Mouse (Mus musculus) intestine, embryonic 14.5 days (tissue): ENCODE data around the gene Prrx1. TPM values are rescaled to one million over a fixed set of nuclear protein-coding genes. Genes with fewer than 3 reads are reported as not detected.

Source experiments
- ATAC-seq: fragments of 200-750 bp; cut with Nextera tagmentation; replicated peaks from 2 replicates; pipeline ENCODE4 v1.8.0; 2017; ENCODE audit warnings: low read depth, moderate number of reproducible peaks, moderate TSS enrichment, moderate library complexity; ENCODE audit not compliant: low FRiP score, low TSS enrichment
- DNase-seq: peaks from one replicate; pipeline ENCODE4 v3.0.0-alpha.2; 2018; ENCODE audit warnings: low spot score
- H3K27ac ChIP-seq: fragments of 300-500 bp; sonication (generic); 2 replicates; pipeline ENCODE4 v1.5.1; 2014; ENCODE audit warnings: low read depth, mild to moderate bottlenecking, control low read depth
- H3K27me3 ChIP-seq: fragments of 300-500 bp; sonication (generic); replicated peaks from 2 replicates; pipeline ENCODE4 v1.6.1; 2014; ENCODE audit warnings: low read length, control low read depth; ENCODE audit not compliant: control insufficient read depth, insufficient read depth
- H3K36me3 ChIP-seq: fragments of 300-500 bp; sonication (generic); 2 replicates; pipeline ENCODE4 v1.6.1; 2014; ENCODE audit warnings: low read length, control low read depth; ENCODE audit not compliant: control insufficient read depth, insufficient read depth
- H3K4me1 ChIP-seq: fragments of 300-500 bp; sonication (generic); replicated peaks from 2 replicates; pipeline ENCODE4 v1.6.1; 2014; ENCODE audit warnings: low read length, control low read depth, mixed read lengths; ENCODE audit not compliant: control insufficient read depth, insufficient read depth
- H3K4me2 ChIP-seq: fragments of 300-500 bp; sonication (generic); 2 replicates; pipeline ENCODE4 v1.6.1; 2014; ENCODE audit warnings: low read length
- H3K4me3 ChIP-seq: fragments of 300-500 bp; sonication (generic); 2 replicates; pipeline ENCODE4 v1.5.1; 2014; ENCODE audit warnings: low read depth, low read length, control low read depth, mixed read lengths
- H3K9ac ChIP-seq: fragments of 300-500 bp; sonication (generic); 2 replicates; pipeline ENCODE4 v1.6.1; 2014; ENCODE audit warnings: mild to moderate bottlenecking, low read length
- H3K9me3 ChIP-seq: fragments of 300-500 bp; sonication (generic); 2 replicates; pipeline ENCODE4 v1.6.1; 2016; ENCODE audit warnings: low read length, control low read depth; ENCODE audit not compliant: control insufficient read depth
- WGBS: fragments of 180-500 bp; shearing (Covaris S2); extraction: QIAGEN DNeasy Blood & Tissue Kit; methylation state at CpG from one replicate; pipeline ENCODE4 v1.1.7; 2014; 5-methylcytosine and 5-hydroxymethylcytosine counted together
- polyA plus RNA-seq: library from polyadenylated mRNA; unstranded; fragments of >200 nt; fragmentation: Nextera tagmentation; extraction: Ambion mirVana; gene quantifications from 2 replicates; pipeline ENCODE4 v1.2.1, GENCODE M21; 2014

Prrx1 gene
- polyA plus RNA-seq = 1.2 and 2.2 TPM in 2 replicates

DNA sequence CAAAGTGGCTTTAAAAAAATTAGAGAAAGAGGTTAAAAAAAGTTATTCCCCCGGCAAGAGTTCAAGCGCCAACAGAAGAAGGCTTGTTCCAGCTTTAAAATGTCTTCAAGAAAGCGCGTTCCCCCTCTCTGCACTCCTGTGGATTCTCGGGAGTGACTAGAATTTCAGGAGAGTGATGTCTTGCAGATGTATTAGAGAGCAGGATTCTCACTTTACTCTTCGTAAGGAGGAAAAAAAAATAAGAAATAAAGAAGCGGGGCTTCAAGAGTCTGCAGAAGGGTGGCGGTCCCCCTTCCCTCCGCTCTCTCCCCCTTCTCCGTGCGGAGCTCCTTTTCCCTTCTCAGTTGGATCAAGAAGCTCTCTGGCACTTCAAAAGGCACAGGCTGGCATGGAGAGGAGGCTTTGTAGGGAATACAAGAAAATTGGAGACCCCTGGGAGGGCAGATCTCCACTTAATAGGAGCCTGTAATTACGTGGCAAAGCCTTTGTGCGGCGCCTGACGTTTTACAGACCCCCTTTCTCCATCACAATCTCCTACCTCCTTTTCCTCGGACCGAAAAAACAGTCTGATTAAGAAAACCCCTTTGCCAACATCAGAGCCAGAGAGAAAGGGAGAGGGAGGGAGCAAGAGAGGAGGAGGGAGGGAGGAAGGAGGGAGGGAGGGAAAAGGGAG lies at the start of gene Prrx1:
Prrx1 (minus strand) TSS at position 610 of the 673 bp plus-strand sequence.
- Histone ChIP-seq H3K9me3 (no peaks in the 10 kb centered on the region), H3K4me2 (peak within 1 kb of the TSS; percentile 63), H3K27ac (no peak within 1 kb of the TSS), H3K4me3 (peak within 1 kb of the TSS; percentile 32), H3K27me3 (peaks cover 81% of the 10 kb centered on the region), H3K9ac (peak within 1 kb of the TSS; percentile 31; the same call in 1 of the 2 replicates), H3K36me3 (no peaks in the 10 kb centered on the region), H3K4me1 (peaks cover 17% of the 10 kb centered on the region)
- peak; percentile 61 for DNase-seq
- WGBS = under 1% methylated on average over 17 of the region's 17 CpGs
- no peak for ATAC-seq

DNA sequence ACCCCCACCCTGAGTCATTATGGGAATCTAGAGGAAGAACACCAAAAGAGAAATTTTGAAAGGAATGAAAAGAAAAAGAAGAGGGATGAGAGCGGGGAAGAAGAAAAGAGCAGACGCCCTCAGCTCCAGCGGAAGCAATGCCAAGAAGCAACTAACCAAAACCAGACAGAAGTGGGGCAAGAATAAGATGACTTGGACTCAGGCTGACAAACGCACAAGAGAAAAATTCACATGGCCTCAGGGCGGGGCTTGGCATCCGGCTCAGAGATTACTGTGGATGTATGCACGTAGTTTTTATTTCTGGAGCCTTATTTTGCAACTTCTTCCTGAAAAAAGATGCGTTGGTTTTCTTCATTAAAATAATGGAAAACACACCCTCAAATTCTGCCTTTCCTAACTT lies 48.7 kb upstream of the Prrx1 start:
- no peaks in the 10 kb centered on the region for H3K36me3 ChIP-seq
- no peaks in the 10 kb centered on the region for H3K27me3 ChIP-seq
- no peak overlapping the region for H3K4me2 ChIP-seq
- WGBS = 77% methylated on average over 8 of the region's 8 CpGs
- no peaks in the 10 kb centered on the region for H3K9me3 ChIP-seq
- no peak overlapping the region for H3K4me3 ChIP-seq
- 0 out of 2 replicates have a peak, but pooled peaks cover 4% of the 10 kb centered on the region for H3K4me1 ChIP-seq
- ATAC-seq (no peak), DNase-seq (no peak)
- no peak overlapping the region for H3K27ac ChIP-seq
- no peak overlapping the region for H3K9ac ChIP-seq

DNA sequence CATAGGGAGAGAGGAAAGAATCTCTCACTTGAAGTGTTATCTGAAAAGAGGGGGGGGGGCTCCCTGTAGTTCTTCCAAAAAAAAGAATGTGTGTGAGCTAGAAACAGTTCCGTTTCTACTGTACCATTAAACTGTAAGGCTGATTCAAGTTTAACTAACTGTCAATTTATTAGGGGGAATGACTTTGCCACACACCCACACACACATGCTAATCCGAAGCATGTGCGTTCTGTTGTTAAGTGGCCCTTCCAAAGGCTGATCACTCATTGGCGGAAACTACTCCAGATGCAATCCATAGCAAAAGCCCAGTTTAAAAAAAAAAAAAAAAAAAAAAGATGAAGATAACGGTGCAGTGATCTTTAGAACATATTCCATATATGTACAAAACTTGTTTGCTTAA lies 47.9 kb upstream of the Prrx1 start:
- Histone ChIP-seq H3K4me2 (no peak overlapping the region), H3K36me3 (no peaks in the 10 kb centered on the region), H3K27me3 (no peaks in the 10 kb centered on the region), H3K4me3 (no peak overlapping the region), H3K27ac (0 out of 2 replicates have a peak overlapping the region, but pooled peaks have one; percentile 11), H3K9me3 (no peaks in the 10 kb centered on the region), H3K9ac (no peak overlapping the region), H3K4me1 (0 out of 2 replicates have a peak, but pooled peaks cover 4% of the 10 kb centered on the region)
- WGBS = 57% methylated on average over 5 of the region's 5 CpGs
- no peak for DNase-seq
- no peak for ATAC-seq

DNA sequence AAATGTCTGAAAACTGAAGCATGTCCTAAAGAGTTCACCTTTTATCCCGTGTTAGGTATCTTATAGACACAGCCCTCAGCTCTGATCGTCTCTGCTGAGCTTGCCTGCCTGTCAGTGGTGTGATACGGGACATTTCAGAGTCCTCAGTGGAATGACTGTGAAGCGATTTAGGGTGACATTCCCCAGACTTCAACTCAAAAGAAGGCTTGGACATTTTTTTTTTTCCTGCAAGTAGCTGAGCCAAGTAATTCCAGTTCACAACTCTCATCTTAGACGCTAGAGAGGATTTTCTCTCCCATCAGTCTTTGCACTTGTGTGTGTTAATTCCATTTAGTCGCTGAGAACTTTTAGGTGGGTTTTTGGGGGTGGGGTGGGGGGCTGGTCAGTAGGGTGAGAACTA lies 47.3 kb upstream of the Prrx1 start:
- ATAC-seq = no peak
- Histone ChIP-seq H3K4me1 (0 out of 2 replicates have a peak, but pooled peaks cover 4% of the 10 kb centered on the region), H3K27ac (0 out of 2 replicates have a peak overlapping the region, but pooled peaks have one; percentile 11), H3K9me3 (no peaks in the 10 kb centered on the region), H3K27me3 (no peaks in the 10 kb centered on the region), H3K36me3 (no peaks in the 10 kb centered on the region), H3K4me2 (no peak overlapping the region), H3K4me3 (no peak overlapping the region), H3K9ac (no peak overlapping the region)
- WGBS = 31% methylated on average over 6 of the region's 6 CpGs
- no peak for DNase-seq

GRCm38 (mm10) chr1:163359521-163359920 lies 46.0 kb upstream of the Prrx1 start:
- Histone ChIP-seq H3K4me2 (no peak overlapping the region), H3K36me3 (no peaks in the 10 kb centered on the region), H3K9ac (no peak overlapping the region), H3K4me1 (peaks cover 4% of the 10 kb centered on the region; the same call in 1 of the 2 replicates), H3K9me3 (no peaks in the 10 kb centered on the region), H3K27me3 (no peaks in the 10 kb centered on the region), H3K27ac (no peak overlapping the region), H3K4me3 (no peak overlapping the region)
- DNase-seq = no peak
- no peak for ATAC-seq
- 90% methylated on average over 3 of the region's 3 CpGs for WGBS

DNA sequence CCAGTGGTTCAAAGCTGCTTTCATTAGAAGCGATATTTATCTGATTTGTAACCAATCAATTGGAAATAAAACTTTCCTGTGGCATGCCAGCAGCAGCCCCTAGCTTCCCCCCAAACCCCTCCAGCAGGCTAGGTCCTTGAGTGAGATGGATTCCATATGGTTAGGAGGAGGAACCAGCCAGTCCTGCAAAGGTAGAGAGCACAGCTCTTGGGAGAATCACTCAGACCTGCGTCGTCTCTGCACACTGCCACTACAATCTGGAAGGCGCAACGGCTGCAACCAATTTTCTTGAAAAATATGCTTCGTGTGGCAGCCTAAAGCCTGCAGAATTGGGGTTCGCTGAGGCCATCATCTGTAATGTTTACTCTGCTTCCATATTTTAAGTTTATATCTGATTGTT lies 44.7 kb upstream of the Prrx1 start:
- H3K4me2 ChIP-seq = peak overlapping the region; percentile 28
- WGBS = 17% methylated on average over 7 of the region's 7 CpGs
- no peaks in the 10 kb centered on the region for H3K27me3 ChIP-seq
- DNase-seq (no peak), ATAC-seq (no peak)
- H3K9me3 ChIP-seq = no peaks in the 10 kb centered on the region
- no peak overlapping the region for H3K27ac ChIP-seq
- H3K36me3 ChIP-seq = no peaks in the 10 kb centered on the region
- no peak overlapping the region for H3K9ac ChIP-seq
- H3K4me1 ChIP-seq = peaks cover 4% of the 10 kb centered on the region; the same call in 1 of the 2 replicates
- no peak overlapping the region for H3K4me3 ChIP-seq

- no peak for DNase-seq
- Histone ChIP-seq H3K9ac (no peak overlapping the region), H3K9me3 (no peaks in the 10 kb centered on the region), H3K27me3 (no peaks in the 10 kb centered on the region), H3K4me3 (no peak overlapping the region), H3K4me1 (peaks cover 4% of the 10 kb centered on the region; the same call in 1 of the 2 replicates), H3K36me3 (no peaks in the 10 kb centered on the region), H3K27ac (no peak overlapping the region), H3K4me2 (peak overlapping the region; percentile 28)
- ATAC-seq = no peak
- WGBS = 11% methylated on average over 6 of the region's 6 CpGs
Observed at GRCm38 (mm10) chr1:163357733-163358132, 44.2 kb upstream of the Prrx1 start.

DNA sequence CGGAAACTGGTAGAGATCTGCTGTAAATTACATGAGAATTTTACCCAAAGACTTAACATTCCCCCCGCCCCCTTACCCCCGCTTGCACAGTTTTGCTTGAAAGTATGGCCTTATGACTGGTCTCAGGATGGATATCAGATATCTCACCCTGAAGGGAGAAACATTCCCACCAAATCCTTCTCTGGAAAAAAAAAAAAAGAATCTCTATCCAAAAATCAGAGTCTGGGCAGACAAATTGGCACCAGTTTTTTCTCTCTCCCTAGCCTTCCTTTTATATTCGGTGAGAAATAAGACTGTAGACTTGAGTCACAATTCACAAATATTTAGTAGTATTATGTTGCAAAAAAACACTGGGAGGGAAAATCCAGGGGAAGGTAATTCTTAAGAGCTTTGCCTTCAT lies 42.7 kb upstream of the Prrx1 start:
- H3K27me3 ChIP-seq = no peaks in the 10 kb centered on the region
- H3K27ac ChIP-seq = no peak overlapping the region
- H3K4me3 ChIP-seq = no peak overlapping the region
- H3K4me2 ChIP-seq = no peak overlapping the region
- peaks cover 4% of the 10 kb centered on the region; the same call in 1 of the 2 replicates for H3K4me1 ChIP-seq
- no peaks in the 10 kb centered on the region for H3K36me3 ChIP-seq
- H3K9me3 ChIP-seq = no peaks in the 10 kb centered on the region
- DNase-seq = no peak
- 44% methylated on average over 4 of the region's 4 CpGs for WGBS
- no peak overlapping the region for H3K9ac ChIP-seq
- ATAC-seq = no peak
